Mouse (Mus musculus): Measurements from ENCODE around the gene Azin2. TPM values are rescaled to one million over a fixed set of nuclear protein-coding genes. Genes with fewer than 3 reads are reported as not detected.

Azin2 gene
- polyA plus RNA-seq, 1 experiment from 2014 or later = 17.6 TPM

DNA sequence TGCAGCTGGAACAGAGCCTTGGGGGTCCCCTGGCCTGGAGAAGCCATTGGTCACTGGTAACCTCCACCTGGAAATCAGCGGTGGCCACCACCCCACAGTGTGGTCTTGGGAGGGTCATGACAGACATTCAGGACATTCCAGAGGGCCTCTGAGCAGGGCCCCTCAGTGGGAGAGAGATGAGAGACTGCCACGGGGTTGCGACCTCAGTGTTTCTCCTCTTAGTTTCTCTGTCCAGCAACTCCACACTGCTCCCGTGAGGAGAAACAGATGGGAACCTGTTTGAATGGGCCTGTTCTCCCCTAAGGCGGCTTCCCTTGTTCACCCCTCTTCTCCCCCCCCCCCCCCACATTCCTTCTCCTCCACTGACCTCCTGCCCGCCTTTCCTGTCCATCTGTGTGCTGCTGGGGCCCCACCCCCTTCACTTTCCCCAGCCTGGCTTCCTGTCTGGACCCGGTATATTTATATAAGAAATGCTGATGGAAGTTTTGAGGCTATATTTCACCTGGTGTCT is 64.3 kb downstream of the Azin2 start:
- no peak overlapping the region for H3K4me2 ChIP-seq
- peak overlapping the region; percentile 93 for H3K27ac ChIP-seq (ENCODE audit: low read depth)
- WGBS = under 1% methylated on average over 7 of the region's 7 CpGs
- H3K9me3 ChIP-seq (ENCODE audit: low read depth, low read length) = no peaks in the 10 kb centered on the region
- no peak overlapping the region for H3K4me3 ChIP-seq (ENCODE audit: low read depth, low read length)
- peaks cover 24% of the 10 kb centered on the region for H3K4me1 ChIP-seq (ENCODE audit: insufficient read depth)
- no peak overlapping the region for H3K9ac ChIP-seq
- peak; percentile 20 for ATAC-seq (ENCODE audit: insufficient read depth)
- DNase-seq = peak; percentile 66
- peaks cover 8% of the 10 kb centered on the region; the same call in 1 of the 2 replicates for H3K36me3 ChIP-seq (ENCODE audit: insufficient read depth)
- no peaks in the 10 kb centered on the region for H3K27me3 ChIP-seq (ENCODE audit: insufficient read depth, low read length)
- no peak for TF ChIP-seq CTCF (IDR thresholded peaks at IDR 0.05; ENCODE audit: low read depth)

DNA sequence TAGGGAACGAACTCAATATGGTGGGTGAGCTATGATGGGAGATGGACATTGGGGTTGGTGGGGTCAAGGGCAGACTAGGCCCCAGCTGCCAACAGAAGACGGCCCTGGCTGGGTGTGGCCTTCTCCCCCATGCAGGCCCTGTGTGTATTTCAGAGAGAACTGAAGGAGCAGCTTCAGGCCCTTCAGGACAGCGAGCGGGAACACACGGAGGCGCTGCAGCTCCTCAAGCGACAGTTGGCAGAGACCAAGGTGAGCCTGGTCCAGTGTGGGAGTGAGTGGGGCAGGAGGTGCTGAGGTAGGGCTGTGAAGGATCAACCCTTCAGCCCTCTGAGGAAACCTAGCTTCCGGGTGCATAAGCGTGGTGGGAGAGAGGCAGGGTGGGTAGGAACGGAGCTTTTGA is 65.6 kb downstream of the Azin2 start:
- DNase-seq = no peak

DNA sequence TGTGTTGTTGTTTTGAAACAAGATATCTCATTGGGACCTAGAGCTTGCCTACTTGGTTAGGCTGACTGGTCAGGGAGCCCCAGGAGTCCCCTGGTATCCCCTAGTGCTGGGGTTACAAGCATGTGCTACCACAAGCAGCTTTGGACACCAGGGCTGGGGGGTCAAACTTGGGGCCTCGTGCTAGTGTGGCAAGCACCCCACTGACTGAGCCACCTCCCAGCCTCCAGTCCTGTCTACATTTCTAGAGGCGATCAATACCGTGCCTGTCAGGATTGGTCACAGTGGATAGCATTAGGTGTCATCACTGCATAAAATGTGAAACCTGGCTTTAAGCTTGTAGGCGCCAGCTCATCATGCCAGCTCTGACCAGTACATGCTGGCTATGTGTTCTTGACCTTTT is 66.4 kb downstream of the Azin2 start:
- no peaks in the 10 kb centered on the region for H3K36me3 ChIP-seq (ENCODE audit: insufficient read depth)
- no peaks in the 10 kb centered on the region for H3K27me3 ChIP-seq (ENCODE audit: insufficient read depth, low read length)
- no peak overlapping the region for H3K9ac ChIP-seq
- H3K9me3 ChIP-seq (ENCODE audit: low read depth, low read length) = no peaks in the 10 kb centered on the region
- no peak for TF ChIP-seq CTCF (IDR thresholded peaks at IDR 0.05; ENCODE audit: low read depth)
- no peak overlapping the region for H3K4me2 ChIP-seq
- H3K4me1 ChIP-seq (ENCODE audit: insufficient read depth) = peaks cover 24% of the 10 kb centered on the region
- 92% methylated on average over 4 of the region's 4 CpGs for WGBS
- H3K4me3 ChIP-seq (ENCODE audit: low read depth, low read length) = no peak overlapping the region
- ATAC-seq (ENCODE audit: insufficient read depth) (no peak), DNase-seq (no peak)
- no peak overlapping the region for H3K27ac ChIP-seq (ENCODE audit: low read depth)

More for the DNA sequence above, 65.6 kb downstream of the Azin2 start:
- H3K27ac ChIP-seq (ENCODE audit: low read depth) = no peak overlapping the region
- no peaks in the 10 kb centered on the region for H3K36me3 ChIP-seq (ENCODE audit: insufficient read depth)
- H3K4me2 ChIP-seq = no peak overlapping the region
- no peak overlapping the region for H3K9ac ChIP-seq
- H3K27me3 ChIP-seq (ENCODE audit: insufficient read depth, low read length) = no peaks in the 10 kb centered on the region
- H3K4me3 ChIP-seq (ENCODE audit: low read depth, low read length) = no peak overlapping the region
- no peak for ATAC-seq (ENCODE audit: insufficient read depth)
- no peak for TF ChIP-seq CTCF (IDR thresholded peaks at IDR 0.05; ENCODE audit: low read depth)
- H3K9me3 ChIP-seq (ENCODE audit: low read depth, low read length) = no peaks in the 10 kb centered on the region
- H3K4me1 ChIP-seq (ENCODE audit: insufficient read depth) = peaks cover 24% of the 10 kb centered on the region
- WGBS = 91% methylated on average over 10 of the region's 10 CpGs

DNA sequence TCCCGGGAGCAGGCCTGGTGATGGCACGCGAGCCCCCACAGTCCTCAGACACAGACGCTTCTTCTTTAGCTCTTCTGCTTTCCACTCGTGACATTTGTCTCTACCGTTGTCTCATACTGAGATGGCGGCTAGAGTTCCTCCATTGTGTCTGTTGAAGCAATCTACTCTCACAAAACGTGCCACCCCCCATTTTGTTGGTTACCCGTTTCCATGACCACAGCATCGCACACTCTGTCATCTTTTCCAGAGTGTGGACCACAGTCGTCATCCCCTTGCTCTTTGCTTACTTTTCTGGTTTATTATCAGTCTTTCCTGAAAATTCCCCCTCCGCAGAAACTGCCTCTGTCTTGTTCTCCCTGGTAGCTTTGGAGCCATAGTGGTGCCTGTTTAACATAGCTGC is 68.1 kb downstream of the Azin2 start:
- no peak overlapping the region for H3K9ac ChIP-seq
- TF ChIP-seq CTCF (IDR thresholded peaks at IDR 0.05; ENCODE audit: low read depth) = no peak
- DNase-seq (no peak), ATAC-seq (ENCODE audit: insufficient read depth) (no peak)
- no peaks in the 10 kb centered on the region for H3K9me3 ChIP-seq (ENCODE audit: low read depth, low read length)
- H3K27me3 ChIP-seq (ENCODE audit: insufficient read depth, low read length) = no peaks in the 10 kb centered on the region
- 72% methylated on average over 12 of the region's 12 CpGs for WGBS
- no peak overlapping the region for H3K27ac ChIP-seq (ENCODE audit: low read depth)
- peaks cover 15% of the 10 kb centered on the region for H3K4me1 ChIP-seq (ENCODE audit: insufficient read depth)
- no peak overlapping the region for H3K4me2 ChIP-seq
- H3K4me3 ChIP-seq (ENCODE audit: low read depth, low read length) = no peak overlapping the region
- 0 out of 2 replicates have a peak, but pooled peaks cover 4% of the 10 kb centered on the region for H3K36me3 ChIP-seq (ENCODE audit: insufficient read depth)

DNA sequence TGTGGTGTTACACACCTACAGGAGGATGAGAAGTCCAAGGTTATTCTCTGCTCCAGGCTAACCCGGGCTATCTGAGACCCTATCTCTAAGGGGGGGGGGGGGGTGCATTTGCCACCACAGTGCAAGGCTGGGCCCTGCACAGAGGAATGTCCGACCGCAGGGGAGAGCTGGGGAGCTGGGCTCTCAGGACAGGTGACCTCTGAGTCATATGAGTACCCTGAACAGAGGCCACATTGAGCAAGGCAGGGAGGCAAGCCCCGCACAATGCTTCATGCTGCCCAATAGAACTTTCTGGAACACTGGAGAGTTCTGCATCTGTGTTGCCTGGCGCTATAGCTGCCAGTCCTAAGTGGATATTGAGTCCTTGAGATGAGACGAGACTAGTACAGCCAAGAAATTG is 70.1 kb downstream of the Azin2 start:
- no peak overlapping the region for H3K4me2 ChIP-seq
- H3K27me3 ChIP-seq (ENCODE audit: insufficient read depth, low read length) = no peaks in the 10 kb centered on the region
- no peak for TF ChIP-seq CTCF (IDR thresholded peaks at IDR 0.05; ENCODE audit: low read depth)
- ATAC-seq (ENCODE audit: insufficient read depth) = no peak
- no peak overlapping the region for H3K9ac ChIP-seq
- H3K27ac ChIP-seq (ENCODE audit: low read depth) = no peak overlapping the region
- no peaks in the 10 kb centered on the region for H3K9me3 ChIP-seq (ENCODE audit: low read depth, low read length)
- DNase-seq = no peak
- no peak overlapping the region for H3K4me3 ChIP-seq (ENCODE audit: low read depth, low read length)
- H3K4me1 ChIP-seq (ENCODE audit: insufficient read depth) = no peaks in the 10 kb centered on the region; the same call in 1 of the 2 replicates
- 0 out of 2 replicates have a peak, but pooled peaks cover 4% of the 10 kb centered on the region for H3K36me3 ChIP-seq (ENCODE audit: insufficient read depth)
- WGBS = 84% methylated on average over 6 of the region's 6 CpGs

DNA sequence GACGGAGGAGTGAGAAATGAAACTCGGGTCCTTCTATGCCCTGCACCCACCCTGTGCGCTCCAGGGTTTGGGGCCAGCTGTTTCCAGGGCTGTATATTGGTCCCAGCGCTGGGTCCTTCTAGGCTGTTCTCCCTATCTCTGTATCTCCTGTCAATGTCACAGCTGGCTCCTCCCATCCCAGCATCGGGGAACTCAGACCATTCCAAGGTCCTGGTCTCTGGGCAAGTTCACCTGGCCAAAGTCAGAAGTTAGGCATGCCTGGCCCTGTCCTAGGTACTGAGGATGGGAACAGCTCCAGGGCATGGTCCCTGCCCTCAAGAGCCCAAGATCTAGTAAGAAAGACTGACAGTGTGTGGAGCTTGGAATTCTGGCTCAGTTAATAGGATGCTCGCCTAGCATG is 70.5 kb downstream of the Azin2 start:
- no peak overlapping the region for H3K4me2 ChIP-seq
- H3K4me3 ChIP-seq (ENCODE audit: low read depth, low read length) = no peak overlapping the region
- no peak overlapping the region for H3K9ac ChIP-seq
- H3K27ac ChIP-seq (ENCODE audit: low read depth) = 0 out of 2 replicates have a peak overlapping the region, but pooled peaks have one; percentile 25
- 69% methylated on average over 6 of the region's 6 CpGs for WGBS
- H3K36me3 ChIP-seq (ENCODE audit: insufficient read depth) = 0 out of 2 replicates have a peak, but pooled peaks cover 4% of the 10 kb centered on the region
- DNase-seq (no peak), ATAC-seq (ENCODE audit: insufficient read depth) (peak; percentile 35; the same call in 1 of the 2 replicates)
- no peaks in the 10 kb centered on the region for H3K9me3 ChIP-seq (ENCODE audit: low read depth, low read length)
- no peaks in the 10 kb centered on the region for H3K27me3 ChIP-seq (ENCODE audit: insufficient read depth, low read length)
- TF ChIP-seq CTCF (IDR thresholded peaks at IDR 0.05; ENCODE audit: low read depth) = no peak
- H3K4me1 ChIP-seq (ENCODE audit: insufficient read depth) = peaks cover 4% of the 10 kb centered on the region

DNA sequence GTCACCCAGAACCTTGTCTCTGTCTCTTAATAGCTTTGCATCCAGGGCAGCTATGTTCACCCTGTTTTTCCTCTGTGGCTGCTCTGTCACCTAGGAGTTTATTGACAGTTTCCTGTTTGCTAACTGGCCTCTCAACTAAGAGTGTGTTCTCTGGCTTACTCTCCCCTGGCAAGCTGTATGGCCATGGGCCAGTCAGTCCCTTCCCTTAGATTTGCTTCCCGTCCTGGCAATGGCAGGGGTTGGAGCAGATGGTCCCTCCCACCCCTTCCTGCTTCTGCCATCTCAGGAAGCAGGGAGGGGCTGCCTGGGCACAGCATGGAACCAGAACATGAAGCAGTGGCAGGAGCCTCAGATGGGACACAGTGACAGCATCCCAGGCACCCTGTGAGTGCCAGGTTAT is 71.1 kb downstream of the Azin2 start:
- no peak overlapping the region for H3K9ac ChIP-seq
- WGBS = 0% methylated on average over 1 of the region's 1 CpGs
- H3K27me3 ChIP-seq (ENCODE audit: insufficient read depth, low read length) = no peaks in the 10 kb centered on the region
- H3K4me1 ChIP-seq (ENCODE audit: insufficient read depth) = peaks cover 5% of the 10 kb centered on the region
- DNase-seq (peak; percentile 72), ATAC-seq (ENCODE audit: insufficient read depth) (peak; percentile 50; the same call in 1 of the 2 replicates)
- no peaks in the 10 kb centered on the region for H3K9me3 ChIP-seq (ENCODE audit: low read depth, low read length)
- no peak overlapping the region for H3K4me2 ChIP-seq
- H3K27ac ChIP-seq (ENCODE audit: low read depth) = peak overlapping the region; percentile 25; the same call in 1 of the 2 replicates
- no peak for TF ChIP-seq CTCF (IDR thresholded peaks at IDR 0.05; ENCODE audit: low read depth)
- H3K36me3 ChIP-seq (ENCODE audit: insufficient read depth) = 0 out of 2 replicates have a peak, but pooled peaks cover 4% of the 10 kb centered on the region
- H3K4me3 ChIP-seq (ENCODE audit: low read depth, low read length) = no peak overlapping the region

All from lung, embryonic 14.5 days (tissue).